Comparison of ENCODE assay signal across 20 mouse cellular contexts in the genomic region with DNA sequence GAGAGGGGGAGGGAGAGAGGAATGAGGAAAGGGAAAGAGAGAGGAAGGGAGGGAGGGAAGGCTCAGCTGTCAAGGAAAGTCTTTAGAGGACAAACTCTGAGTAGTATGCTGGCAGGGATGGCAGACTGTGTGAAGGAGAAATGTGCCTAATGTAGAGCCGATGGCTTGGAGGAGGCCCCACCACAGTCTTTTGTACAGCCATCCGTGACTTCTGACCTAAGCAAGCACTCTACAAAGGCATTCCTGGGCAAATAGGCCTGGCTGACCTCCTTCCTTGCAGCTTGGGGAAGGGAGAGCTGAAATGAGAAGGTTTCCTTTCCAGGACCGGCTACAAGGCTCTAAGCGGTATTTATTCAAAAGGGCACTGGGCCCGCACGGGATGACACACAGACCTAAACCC.
DNase-seq lines count a peak whose midpoint lies in the region; ATAC-seq and TF ChIP-seq lines count a peak whose summit lies in the region.
"Had no signal": no experiment of that assay in that cellular context is flagged by ENCODE, and none has a peak within 500 bp of the region (broad histone marks: within the 10 kb centered on the region; RNA-seq: fewer than 3 reads in every experiment).

No protein-coding gene starts in this region.

- H3K4me2 ChIP-seq in embryonic facial prominence, embryonic 15.5 days (replicated peaks): no peak overlapping the region
- no peak overlapping the region for H3K4me2 ChIP-seq in stomach, postnatal 0 days (replicated peaks; ENCODE audit: low read depth)
- H3K4me2 ChIP-seq: forebrain, embryonic 15.5 days; heart, embryonic 11.5 days had no signal

- TF ChIP-seq CTCF in stomach, postnatal 0 days (IDR thresholded peaks at IDR 0.05; ENCODE audit: low read depth): no peak

- 49% methylated on average over 6 of the region's 6 CpGs for WGBS in embryonic facial prominence, embryonic 15.5 days
- WGBS in stomach, postnatal 0 days: 42% methylated on average over 6 of the region's 6 CpGs

- H3K36me3 ChIP-seq in embryonic facial prominence, embryonic 15.5 days: no peaks in the 10 kb centered on the region
- no peaks in the 10 kb centered on the region for H3K36me3 ChIP-seq in stomach, postnatal 0 days (ENCODE audit: control insufficient read depth, insufficient read depth, low read length)
- H3K36me3 ChIP-seq: forebrain, embryonic 15.5 days had no signal

- peak; percentile 28; the same call in 1 of the 2 replicates for ATAC-seq in embryonic facial prominence, embryonic 15.5 days (ENCODE audit: insufficient number of reproducible peaks, low FRiP score, low TSS enrichment, low read depth)
- ATAC-seq in stomach, postnatal 0 days (ENCODE audit: low FRiP score, low TSS enrichment): no peak
- ATAC-seq: forebrain, embryonic 15.5 days; midbrain, embryonic 16.5 days had no signal

- H3K27ac ChIP-seq in embryonic facial prominence, embryonic 15.5 days (replicated peaks): peak overlapping the region; percentile 40; the same call in 1 of the 2 replicates
- H3K27ac ChIP-seq in stomach, postnatal 0 days (replicated peaks): 0 out of 2 replicates have a peak overlapping the region, but pooled peaks have one; percentile 30
- H3K27ac ChIP-seq: forebrain, embryonic 15.5 days; macrophage had no signal

- H3K9me3 ChIP-seq in embryonic facial prominence, embryonic 15.5 days (replicated peaks): no peaks in the 10 kb centered on the region
- no peaks in the 10 kb centered on the region for H3K9me3 ChIP-seq in stomach, postnatal 0 days (ENCODE audit: control insufficient read depth, low read length)
- H3K9me3 ChIP-seq: forebrain, embryonic 15.5 days had no signal

- no peak overlapping the region for H3K4me3 ChIP-seq in embryonic facial prominence, embryonic 15.5 days (replicated peaks)
- H3K4me3 ChIP-seq in stomach, postnatal 0 days (ENCODE audit: low read depth, low read length): no peak overlapping the region
- H3K4me3 ChIP-seq: forebrain, embryonic 15.5 days had no signal

- no peak for TF ChIP-seq EP300 in stomach, postnatal 0 days (optimal IDR thresholded peaks at IDR 0.05)

- no peak overlapping the region for H3K9ac ChIP-seq in embryonic facial prominence, embryonic 15.5 days
- H3K9ac ChIP-seq in stomach, postnatal 0 days (ENCODE audit: low read length): no peak overlapping the region
- H3K9ac ChIP-seq: forebrain, embryonic 15.5 days had no signal

- peak; percentile 61 for DNase-seq in embryo, embryonic 10 days (ENCODE audit: low spot score)
- no peak for DNase-seq in embryo, embryonic 10.5 days (ENCODE audit: low spot score)
- DNase-seq in kidney, postnatal 10 days: peak; percentile 10
- DNase-seq in kidney, postnatal 14 days: no peak
- DNase-seq in stomach, postnatal 0 days (ENCODE audit: low spot score): peak; percentile 41
- no peak for DNase-seq in natural killer cell, adult 2 months (ENCODE audit: low spot score in 2 of 2)
- DNase-seq in right cerebral cortex, postnatal 4 days: no peak
- DNase-seq: adrenal gland, postnatal 10 days; cerebellum, adult 8-10 months; gastrocnemius, postnatal 25 days; heart, postnatal 4 days; kidney, adult 9 months; left cerebral cortex, postnatal 4 days; lung, adult 18-20 months; right cerebral cortex, adult 18-20 months had no signal

- no peaks in the 10 kb centered on the region for H3K27me3 ChIP-seq in embryonic facial prominence, embryonic 15.5 days
- H3K27me3 ChIP-seq in stomach, postnatal 0 days (ENCODE audit: control insufficient read depth, insufficient read depth, low read length): no peaks in the 10 kb centered on the region
- H3K27me3 ChIP-seq: forebrain, embryonic 15.5 days had no signal

- H3K4me1 ChIP-seq in embryonic facial prominence, embryonic 15.5 days: peaks cover 37% of the 10 kb centered on the region
- H3K4me1 ChIP-seq in stomach, postnatal 0 days (replicated peaks; ENCODE audit: control insufficient read depth, insufficient read depth): 0 out of 2 replicates have a peak, but pooled peaks cover 3% of the 10 kb centered on the region
- H3K4me1 ChIP-seq: forebrain, embryonic 15.5 days had no signal

Comparison
In these comparisons a context has a peak if more than half of its experiments do, and no peak if none do; other contexts are left out.
1. DNase-seq: peak in embryo, embryonic 10 days (single experiment), kidney, postnatal 10 days (single experiment) and stomach, postnatal 0 days (single experiment); none in embryo, embryonic 10.5 days (single experiment), kidney, postnatal 14 days (single experiment), natural killer cell, adult 2 months (0 of 2) and right cerebral cortex, postnatal 4 days (single experiment).